Mouse (Mus musculus): ENCODE measurements at regions not wholly inside any gene's neighbourhood (a gene's known extent, or its start where the extent isn't known, plus 50 kb on each side); places are given as distances from the start of the nearest gene placed in this dataset.
"Not testable (repeated sequence)": the region's sequence is repeated elsewhere in the genome, so short reads cannot be mapped to it uniquely, and the experiment has no call there.

GRCm38 (mm10) chr14:9492228-9492627 lies 826.2 kb upstream of the 4930452B06Rik start:
- DNase-seq = no peak

DNA sequence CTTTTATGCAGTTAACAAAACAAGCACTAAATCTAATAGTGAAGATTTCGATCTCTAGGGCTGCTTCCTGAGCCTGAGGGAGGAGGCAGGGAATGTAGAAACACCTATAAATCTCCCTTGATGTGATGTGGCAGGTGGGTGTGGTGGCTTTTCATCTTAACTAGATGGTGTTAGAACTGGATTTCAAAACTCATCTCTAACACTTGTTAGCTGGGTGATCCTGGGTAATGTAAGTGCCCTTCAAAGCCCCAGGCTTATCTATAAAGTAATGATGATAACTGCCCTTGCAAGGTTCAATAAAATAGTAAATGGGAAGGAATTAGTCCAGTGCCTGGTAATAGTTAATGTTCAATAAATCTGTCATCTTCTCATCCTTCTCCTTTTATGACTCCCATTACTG lies 822.5 kb upstream of the 4930452B06Rik start:
- DNase-seq = no peak

DNA sequence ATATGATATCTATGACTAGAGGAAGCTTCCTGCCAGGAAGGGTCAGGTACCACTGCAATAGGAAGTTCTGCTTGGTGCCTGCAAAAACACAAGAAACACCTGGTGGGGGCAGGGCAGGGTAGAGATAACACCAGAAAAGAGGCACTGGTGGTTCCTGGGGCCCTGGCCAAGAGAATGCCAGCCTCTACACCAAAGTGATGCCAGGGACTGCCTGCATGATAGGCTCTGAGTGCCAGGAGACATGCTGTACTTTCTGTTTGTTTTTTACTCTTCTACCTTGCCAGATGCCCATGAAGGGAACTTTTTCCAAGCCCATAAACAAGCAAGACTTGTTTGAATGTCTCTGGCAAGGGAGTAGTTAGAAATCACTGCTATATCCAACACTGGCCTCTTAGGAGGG lies 812.9 kb upstream of the 4930452B06Rik start:
- no peak for DNase-seq

DNA sequence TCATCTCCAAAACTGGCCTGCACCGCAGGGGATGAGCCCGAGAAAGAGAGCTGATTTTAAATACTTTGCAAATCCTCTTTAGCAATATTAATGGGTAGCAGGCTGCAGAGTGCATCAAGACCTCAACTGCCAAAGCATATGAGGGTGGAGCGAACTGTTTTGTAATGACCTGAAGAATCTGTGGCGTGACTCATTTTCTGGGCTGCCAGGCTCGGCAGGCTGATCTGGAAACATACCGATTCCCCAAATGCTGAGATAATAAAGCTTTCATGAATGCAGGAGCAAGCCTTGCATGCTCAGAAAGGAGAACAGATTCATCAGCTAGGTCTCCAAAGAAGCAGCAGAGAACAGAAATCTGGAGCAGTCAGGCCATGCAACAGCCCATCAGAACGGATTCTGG lies 809.1 kb upstream of the 4930452B06Rik start:
- DNase-seq = no peak

DNA sequence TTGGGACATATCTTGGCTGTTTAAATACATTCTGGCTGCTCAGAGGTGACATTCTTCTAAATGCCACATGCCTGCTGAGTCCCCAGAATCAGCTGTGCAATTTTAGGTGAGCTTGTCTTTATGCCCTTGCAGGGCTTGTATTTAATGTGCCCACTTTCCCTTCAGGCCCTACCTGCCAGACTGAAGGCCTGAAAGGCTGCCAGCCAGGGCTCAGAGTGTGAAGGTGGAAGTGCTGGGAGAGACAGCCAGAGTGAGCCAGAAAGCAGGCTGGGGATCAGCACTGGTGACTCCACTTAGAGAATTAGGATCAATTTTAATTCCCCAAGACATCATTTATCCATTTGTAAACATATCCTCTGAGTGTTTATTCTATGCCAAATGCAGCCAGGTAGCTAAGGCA lies 803.6 kb upstream of the 4930452B06Rik start:
- peak in 1 of 2 experiments; percentile 2 for DNase-seq

GRCm38 (mm10) chr14:9468654-9469053 lies 802.6 kb upstream of the 4930452B06Rik start:
- no peak for DNase-seq

- DNase-seq = no peak
Observed at GRCm38 (mm10) chr14:9467690-9468458, 801.8 kb upstream of the 4930452B06Rik start.

DNA sequence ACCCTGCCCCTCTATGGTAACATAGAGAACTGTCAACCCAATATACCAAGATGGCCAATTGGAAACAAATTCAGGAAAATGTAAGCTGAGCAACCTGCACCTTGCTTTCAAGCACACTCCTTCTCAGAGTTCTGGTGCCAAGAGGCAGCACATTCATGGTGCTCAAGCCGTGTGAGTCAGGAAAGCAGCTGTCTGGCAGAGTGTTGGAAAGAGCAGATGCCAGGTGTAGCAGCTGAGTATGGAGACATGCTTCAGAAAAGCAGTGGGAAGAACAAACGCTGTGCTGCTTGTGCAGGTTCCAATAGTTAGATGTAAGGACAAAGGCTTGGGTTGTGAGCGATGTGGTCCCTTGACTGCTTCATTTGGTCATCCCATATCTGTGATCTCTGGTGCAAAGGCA lies 794.0 kb upstream of the 4930452B06Rik start:
- no peak for DNase-seq

DNA sequence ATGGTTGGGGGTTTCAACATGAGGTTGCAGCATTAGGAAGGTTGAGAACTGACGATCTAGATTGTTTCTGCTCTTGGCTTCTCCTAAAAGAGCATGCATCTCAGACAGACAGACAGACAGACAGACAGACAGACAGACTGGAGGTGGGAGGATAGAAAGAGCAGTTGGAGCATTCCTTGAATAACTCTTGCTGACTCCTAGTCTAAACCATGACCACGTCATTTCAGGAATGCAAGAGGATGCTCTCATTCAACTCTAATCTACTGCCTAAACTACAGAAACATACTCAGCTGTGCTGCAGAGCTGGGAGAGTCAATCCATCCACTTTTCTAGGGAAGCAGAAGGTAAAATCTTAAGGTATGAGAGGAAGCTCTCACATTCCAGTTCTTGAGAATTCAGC lies 792.8 kb upstream of the 4930452B06Rik start:
- DNase-seq = no peak

DNA sequence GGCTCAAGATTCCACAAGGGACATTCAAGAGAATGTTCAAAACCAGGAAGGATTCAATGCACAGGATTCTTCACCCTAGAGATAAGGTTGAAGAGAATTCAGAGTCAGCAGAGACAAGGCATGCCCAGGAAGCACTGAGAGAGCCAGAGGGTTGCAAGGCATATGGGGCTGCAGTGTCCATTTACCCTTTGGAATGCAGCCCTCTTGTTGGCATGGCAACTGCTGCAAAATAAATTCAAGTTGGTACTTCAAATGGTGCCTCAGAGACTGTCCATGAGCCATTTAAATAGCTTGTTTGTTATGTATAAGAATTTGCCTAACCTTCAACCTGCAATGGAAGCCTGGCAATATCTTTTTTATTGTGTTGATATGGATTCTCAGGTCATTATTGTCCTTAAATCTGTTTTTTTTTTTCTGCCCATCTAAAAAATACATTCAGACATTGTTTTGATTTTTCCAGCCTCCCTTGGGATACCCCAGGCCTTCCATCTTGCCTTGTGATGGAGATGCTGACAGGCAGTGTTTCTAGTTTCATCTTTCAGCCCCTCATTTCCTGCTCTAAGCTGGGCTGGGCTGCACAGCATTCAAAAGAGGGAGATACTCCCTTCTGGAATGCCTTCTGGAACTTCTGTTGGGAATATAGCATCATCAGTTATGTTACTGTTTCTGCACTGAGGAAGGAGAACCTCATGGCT lies 791.9 kb upstream of the 4930452B06Rik start:
- no peak for DNase-seq

DNA sequence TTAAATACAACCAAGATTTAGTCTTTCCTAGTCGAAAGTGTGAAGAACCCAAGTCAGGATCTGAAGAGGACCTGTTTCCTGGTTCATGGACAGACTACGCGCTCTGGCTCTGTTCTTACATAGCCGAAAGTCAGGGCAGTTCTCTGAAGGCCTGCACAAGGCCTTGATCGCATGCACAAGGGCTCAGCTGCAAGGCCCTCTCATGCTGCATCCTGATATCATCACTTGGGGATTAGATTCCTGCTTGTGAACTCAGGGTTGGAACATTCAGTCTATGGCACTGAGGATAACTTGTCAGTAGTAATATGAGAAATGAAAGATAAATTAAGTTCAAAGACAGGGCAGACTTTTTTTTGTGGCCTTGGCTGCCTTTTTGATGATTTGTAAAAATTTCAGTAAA lies 789.9 kb upstream of the 4930452B06Rik start:
- no peak for DNase-seq

- no peak for DNase-seq
Observed at GRCm38 (mm10) chr14:9449942-9450341, 783.9 kb upstream of the 4930452B06Rik start.

- DNase-seq = no peak
Observed at GRCm38 (mm10) chr14:9437896-9438295, 771.9 kb upstream of the 4930452B06Rik start.

GRCm38 (mm10) chr14:9435136-9435535 lies 769.1 kb upstream of the 4930452B06Rik start:
- no peak for DNase-seq

DNA sequence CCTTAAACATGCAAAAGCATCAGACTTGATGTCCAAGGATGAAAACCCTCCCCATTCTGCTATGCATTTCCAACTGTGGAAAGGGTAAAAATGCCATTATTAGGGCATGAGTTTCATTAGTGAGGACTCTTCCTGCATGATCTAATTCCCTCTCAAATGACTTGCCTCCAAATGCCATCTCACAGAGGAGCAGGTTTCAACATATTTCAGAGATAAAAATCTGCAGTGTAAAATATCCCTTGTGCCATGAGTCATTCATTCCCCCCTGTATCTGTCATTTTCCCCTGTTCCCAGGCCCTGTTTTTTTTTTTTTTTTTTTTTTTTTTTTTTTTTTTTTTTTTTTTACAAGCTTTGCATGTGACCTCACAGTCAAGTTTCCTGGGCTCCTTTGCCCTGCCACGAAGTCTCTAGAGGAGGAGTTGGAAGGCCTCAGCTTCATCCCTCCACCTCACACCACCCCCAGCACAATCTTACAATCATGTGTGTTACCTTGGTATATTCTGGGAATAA lies 767.1 kb upstream of the 4930452B06Rik start:
- DNase-seq = no peak

- DNase-seq = peak in 1 of 2 experiments; percentile 21
Observed at GRCm38 (mm10) chr14:9431798-9432197, 765.8 kb upstream of the 4930452B06Rik start.

DNA sequence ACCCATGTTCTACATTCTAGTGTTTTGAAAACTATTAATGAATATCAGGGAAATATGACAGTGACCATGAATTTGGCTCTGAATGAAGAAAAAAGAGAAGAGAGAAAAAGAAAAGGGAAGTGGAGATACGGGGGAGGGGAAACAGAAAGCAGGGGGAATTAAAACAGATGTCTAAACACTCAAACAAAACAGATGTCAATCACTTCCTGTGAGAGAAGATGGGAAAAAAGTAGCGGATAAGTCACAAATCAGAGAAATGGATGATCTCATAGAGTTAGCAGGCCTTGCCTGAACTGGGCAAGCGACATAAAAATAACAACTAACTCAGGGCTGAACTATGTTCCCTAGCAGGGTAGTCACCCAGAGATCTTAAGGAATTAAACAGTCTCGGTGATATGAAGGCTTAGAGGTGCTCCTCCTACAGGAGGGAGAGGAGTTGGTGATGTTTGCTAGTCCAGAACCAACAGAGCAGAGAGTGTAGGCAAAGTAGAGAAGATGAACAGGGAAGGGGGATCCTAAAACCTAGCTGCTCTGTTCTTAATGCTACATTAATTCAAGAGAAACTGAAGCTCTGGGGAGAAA lies 745.9 kb upstream of the 4930452B06Rik start:
- DNase-seq = no peak

DNA sequence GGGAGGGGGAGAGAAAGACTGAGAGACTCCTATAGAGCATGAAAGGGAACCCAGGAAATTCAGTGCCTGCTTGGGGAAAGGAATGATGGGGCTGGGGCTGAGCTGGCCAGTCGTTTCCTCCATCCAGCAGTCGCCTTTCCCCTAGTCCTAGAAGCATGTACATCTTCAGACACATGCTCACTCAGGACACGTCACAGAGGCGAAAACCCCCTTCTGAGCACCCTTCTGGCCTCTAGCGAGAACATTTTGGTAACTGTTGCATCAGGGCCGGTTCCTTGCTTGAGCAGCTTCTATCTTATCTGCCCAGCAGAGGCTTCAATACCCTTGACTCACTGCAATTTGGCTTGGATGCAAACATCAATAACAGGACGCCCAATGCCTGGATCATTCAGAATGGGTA lies 737.6 kb upstream of the 4930452B06Rik start:
- no peak for DNase-seq

GRCm38 (mm10) chr14:9400861-9401260 lies 734.8 kb upstream of the 4930452B06Rik start:
- no peak for DNase-seq

GRCm38 (mm10) chr14:9393271-9393771 lies 727.3 kb upstream of the 4930452B06Rik start:
- DNase-seq = peak; percentile 57 to 59

DNA sequence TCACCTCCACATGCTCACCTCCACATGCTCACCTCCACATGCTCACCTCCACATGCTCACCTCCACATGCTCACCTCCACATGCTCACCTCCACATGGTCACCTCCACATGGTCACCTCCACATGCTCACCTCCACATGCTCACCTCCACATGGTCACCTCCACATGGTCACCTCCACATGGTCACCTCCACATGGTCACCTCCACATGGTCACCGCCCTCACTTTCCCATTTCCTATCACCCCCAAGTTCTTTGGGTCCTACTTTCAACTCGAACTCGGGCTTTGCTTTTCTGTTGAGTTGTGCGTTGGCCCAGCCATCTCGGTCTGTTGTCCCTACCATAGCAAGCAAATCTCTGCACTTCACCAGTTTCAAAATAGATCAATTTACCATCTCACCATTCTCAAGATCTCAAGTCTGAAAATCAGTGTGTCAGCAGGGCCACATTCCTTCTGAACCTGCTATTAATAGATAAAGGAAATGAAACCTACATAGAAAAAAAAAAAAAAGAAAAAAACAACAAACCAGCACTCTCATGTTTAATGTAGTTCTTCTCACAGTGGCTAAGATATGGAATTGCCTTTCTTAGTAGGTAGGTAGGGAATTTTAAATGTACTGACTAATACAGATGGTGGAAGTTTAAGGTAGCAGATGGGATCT lies 724.0 kb upstream of the 4930452B06Rik start:
- not testable (repeated sequence) for DNase-seq

DNA sequence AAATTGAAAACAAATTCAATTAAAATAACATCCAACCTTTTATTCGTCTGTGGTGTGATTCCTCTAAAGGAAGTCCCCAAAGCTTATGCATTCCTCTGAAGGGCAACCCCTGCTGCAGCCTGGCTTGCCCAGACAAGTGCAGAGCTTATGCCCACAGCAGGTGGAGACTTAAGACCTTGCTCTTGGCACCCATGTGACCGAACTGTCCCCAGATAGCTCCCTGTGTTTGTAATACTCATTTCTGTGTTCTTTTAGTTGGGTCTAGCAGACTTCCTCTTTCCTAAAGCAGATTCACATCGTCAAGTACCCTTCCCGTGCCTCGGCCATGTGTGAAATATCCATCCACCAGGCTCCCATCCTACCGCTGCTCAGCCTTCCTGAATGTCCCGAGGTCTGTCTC lies 723.1 kb upstream of the 4930452B06Rik start:
- DNase-seq = no peak
